Mouse (Mus musculus) monocyte, adult 5-6 weeks (primary cell): ENCODE measurements at regions not wholly inside any gene's neighbourhood (a gene's known extent, or its start where the extent isn't known, plus 50 kb on each side); places are given as distances from the start of the nearest gene placed in this dataset.

Source experiments
- ATAC-seq: fragments of 153-309, 156-312 bp; replicated peaks from 2 replicates; pipeline ENCODE4 v1.8.0; 2017; ENCODE audit warnings: mild to moderate bottlenecking; ENCODE audit not compliant: low TSS enrichment, insufficient number of reproducible peaks, severe bottlenecking, poor library complexity, low FRiP score

DNA sequence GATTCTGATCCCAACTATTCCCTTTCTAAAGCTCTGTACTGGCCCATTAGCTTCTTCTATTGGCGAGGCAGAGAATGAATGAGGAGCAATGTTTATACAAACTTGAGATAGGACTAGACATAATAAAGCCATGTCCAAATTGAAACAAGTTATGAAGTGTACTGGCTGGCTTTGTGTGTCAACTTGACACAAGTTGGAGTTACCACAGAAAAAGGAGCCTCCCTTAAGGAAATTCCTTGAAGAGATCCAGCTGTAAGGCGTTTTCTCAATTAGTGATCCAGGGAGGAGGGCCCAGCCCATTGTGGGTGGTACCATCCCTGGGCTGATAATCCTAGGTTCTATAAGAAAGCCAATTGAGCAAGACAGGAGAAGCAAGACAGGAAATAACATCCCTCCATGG is 135.9 kb upstream of the Cr2 start:
- no peak for ATAC-seq

DNA sequence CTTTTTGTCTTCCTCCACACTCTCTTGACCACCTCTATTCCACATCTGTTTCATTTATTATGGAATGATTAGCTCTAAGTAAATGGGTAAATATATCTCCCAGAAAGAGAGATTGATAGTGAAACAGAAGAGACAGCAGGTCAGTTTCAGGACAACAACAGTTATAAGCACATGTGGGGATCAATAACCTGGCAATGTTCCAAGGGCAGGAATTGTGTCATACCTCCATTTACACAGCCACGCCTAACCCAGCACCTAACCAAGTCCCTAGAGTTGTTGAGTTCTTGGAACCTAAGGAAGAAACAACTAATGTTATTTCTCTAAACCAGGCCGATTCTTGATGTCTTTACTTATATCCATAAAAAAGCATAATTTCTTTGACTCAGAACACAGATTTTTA is 108.6 kb upstream of the Cr2 start:
- ATAC-seq = no peak

DNA sequence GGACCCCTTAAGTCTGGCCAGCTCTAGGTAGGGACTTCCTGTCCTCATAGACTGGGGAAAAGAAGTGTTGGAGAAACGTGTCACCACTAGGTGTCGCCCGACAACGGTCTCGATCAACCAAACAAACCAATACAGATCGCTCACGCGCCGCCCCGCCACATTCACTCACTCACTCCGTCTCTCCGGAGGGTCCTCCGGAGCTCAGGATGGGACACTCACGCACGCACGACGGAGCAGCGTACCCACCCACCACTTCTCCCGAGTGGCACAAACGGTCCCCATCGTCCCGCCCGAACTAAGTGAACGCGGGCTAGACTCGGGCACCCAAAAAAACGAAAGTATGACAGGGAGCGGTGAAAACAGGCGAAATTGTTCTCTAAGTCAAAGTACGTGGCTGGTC is 65.0 kb upstream of the Cr2 start:
- no peak for ATAC-seq

DNA sequence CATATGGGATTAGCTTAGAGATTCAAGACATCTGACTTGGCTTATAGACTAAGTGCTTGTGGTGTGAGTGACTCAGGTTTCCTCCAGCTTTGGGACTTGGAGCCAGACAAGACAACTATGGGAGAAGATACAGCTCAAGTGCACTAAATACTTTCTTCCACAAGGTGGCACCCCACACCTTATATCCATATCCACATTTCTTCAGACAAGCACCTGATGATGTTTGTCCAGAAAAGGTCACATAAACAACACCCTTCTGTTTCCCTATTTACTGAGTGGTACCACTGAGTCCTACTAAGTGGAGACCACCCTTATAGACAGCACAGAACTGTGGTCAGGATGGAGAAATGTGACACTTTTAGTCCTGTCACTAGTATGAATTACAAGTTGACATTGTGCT is 56.1 kb upstream of the Cr2 start:
- ATAC-seq = peak; percentile 63; the same call in 1 of the 2 replicates

DNA sequence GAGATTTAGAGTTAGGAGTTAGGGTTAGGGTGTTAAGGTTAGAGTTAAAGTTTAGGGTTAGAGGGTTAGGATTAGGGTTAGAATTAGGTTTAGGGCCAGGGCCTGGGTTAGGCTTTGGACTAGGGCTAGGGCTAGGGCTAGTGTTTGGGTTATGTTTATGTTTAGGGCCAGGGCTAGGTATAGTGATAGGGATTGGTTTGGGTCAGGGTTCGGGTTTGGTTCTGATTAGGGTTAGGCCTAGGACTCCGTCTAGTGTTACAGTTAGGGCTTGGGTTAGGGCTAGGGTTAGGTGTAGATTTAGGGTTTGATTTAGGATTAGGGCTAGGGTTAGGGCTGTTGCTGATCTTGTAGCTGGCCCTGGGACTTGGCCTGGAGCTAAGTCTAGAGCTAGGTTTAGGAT is 50.5 kb upstream of the Cr2 start:
- ATAC-seq = no peak
